Mouse (Mus musculus) lung, postnatal 0 days (tissue): ENCODE measurements at regions not wholly inside any gene's neighbourhood (a gene's known extent, or its start where the extent isn't known, plus 50 kb on each side); places are given as distances from the start of the nearest gene placed in this dataset.
A peak's percentile ranks its signal among the peaks of the same experiment; 100 is the strongest.
"Not testable (repeated sequence)": the region's sequence is repeated elsewhere in the genome, so short reads cannot be mapped to it uniquely, and the experiment has no call there.

Experiments used
- ATAC-seq: fragments of 200-750 bp; cut with Nextera tagmentation; 2 replicates; pipeline ENCODE4 v1.8.0; 2017; ENCODE audit warnings: moderate library complexity
- DNase-seq: peaks from one replicate; pipeline ENCODE4 v3.0.0-alpha.2; 2016; ENCODE audit warnings: low spot score
- H3K27ac ChIP-seq: fragments of 300-500 bp; sonication (generic); 2 replicates; pipeline ENCODE4 v1.5.1; 2014; ENCODE audit warnings: antibody characterized with exemption, mild to moderate bottlenecking, low read length, mixed read lengths
- H3K27me3 ChIP-seq: fragments of 300-500 bp; sonication (generic); replicated peaks from 2 replicates; pipeline ENCODE4 v1.6.1; 2014; ENCODE audit warnings: low read length, mixed read lengths; ENCODE audit not compliant: insufficient read depth
- H3K36me3 ChIP-seq: fragments of 300-500 bp; sonication (generic); 2 replicates; pipeline ENCODE4 v1.6.1; 2014; ENCODE audit warnings: low read length, mixed read lengths; ENCODE audit not compliant: insufficient read depth
- H3K4me1 ChIP-seq: fragments of 300-500 bp; sonication (generic); 2 replicates; pipeline ENCODE4 v1.6.1; 2014; ENCODE audit warnings: antibody characterized with exemption, low read depth, low read length, mixed read lengths; ENCODE audit not compliant: insufficient read depth
- H3K4me2 ChIP-seq: fragments of 300-500 bp; sonication (generic); replicated peaks from 2 replicates; pipeline ENCODE4 v1.6.1; 2014; ENCODE audit warnings: low read depth, mild to moderate bottlenecking, low read length, moderate library complexity, mixed read lengths
- H3K4me3 ChIP-seq: fragments of 300-500 bp; sonication (generic); 2 replicates; pipeline ENCODE4 v1.5.1; 2014; ENCODE audit warnings: low read depth, low read length
- H3K9ac ChIP-seq: fragments of 300-500 bp; sonication (generic); replicated peaks from 2 replicates; pipeline ENCODE4 v1.6.1; 2014; ENCODE audit warnings: low read depth, mild to moderate bottlenecking
- H3K9me3 ChIP-seq: fragments of 300-500 bp; sonication (generic); 2 replicates; pipeline ENCODE4 v1.6.1; 2016; ENCODE audit warnings: low read length, mixed read lengths
- CTCF ChIP-seq: IDR thresholded peaks from 2 replicates; pipeline ENCODE4 v1.5.1; 2016; ENCODE audit warnings: antibody characterized with exemption, mild to moderate bottlenecking
- EP300 ChIP-seq: IDR thresholded peaks from 2 replicates; pipeline ENCODE4 v1.6.1; 2016; ENCODE audit warnings: antibody characterized with exemption, mild to moderate bottlenecking, control low read depth
- WGBS: fragments of 180-500 bp; shearing (Covaris S2); extraction: QIAGEN DNeasy Blood & Tissue Kit; methylation state at CpG from one replicate; pipeline ENCODE4 v1.1.7; 2014; 5-methylcytosine and 5-hydroxymethylcytosine counted together

DNA sequence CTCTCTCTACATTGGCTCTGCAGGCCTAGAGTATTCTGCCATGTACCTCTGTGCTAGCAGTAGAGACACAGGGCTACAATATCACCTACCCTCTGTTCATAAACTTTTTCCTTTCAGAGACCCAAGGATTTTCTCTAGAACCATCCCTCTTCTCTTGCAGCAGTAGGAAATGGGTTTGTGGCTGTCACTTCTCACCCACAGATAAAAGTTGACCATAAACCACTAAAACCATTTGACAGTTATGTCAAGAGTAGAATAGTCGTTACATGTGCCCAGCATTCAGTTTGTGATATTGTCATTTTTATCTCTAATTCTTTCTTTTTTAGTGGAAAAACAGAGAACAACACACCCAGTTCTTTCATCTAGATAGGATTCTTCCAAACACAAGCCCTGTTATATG is 128.2 kb upstream of the 2210010C04Rik start:
- TF ChIP-seq EP300 (no peak), CTCF (no peak)
- Histone ChIP-seq H3K9me3 (no peaks in the 10 kb centered on the region), H3K4me1 (no peaks in the 10 kb centered on the region), H3K27me3 (no peaks in the 10 kb centered on the region), H3K36me3 (no peaks in the 10 kb centered on the region), H3K4me3 (no peak overlapping the region), H3K27ac (no peak overlapping the region), H3K9ac (no peak overlapping the region), H3K4me2 (no peak overlapping the region)
- WGBS: 46% methylated on average over 1 of the region's 1 CpGs
- ATAC-seq: no peak
- DNase-seq: no peak

DNA sequence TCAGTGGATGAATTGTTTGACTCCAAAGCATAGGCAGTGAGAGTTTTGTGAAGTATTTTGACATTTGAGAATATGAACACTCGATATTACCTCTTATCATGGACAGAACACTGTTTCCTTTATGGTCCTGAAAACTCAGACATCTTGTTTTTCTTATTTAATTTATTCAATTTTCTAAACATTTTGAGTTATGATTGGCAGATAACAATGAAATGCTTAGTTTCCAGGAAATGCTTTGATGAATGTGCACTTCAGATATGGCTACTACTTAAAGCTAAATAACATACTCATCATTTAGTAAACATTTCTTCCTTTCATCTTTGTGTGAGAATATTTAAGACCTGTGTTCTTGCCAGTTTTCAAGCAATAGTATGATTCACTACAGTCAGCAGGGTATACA is 126.4 kb upstream of the 2210010C04Rik start:
- TF ChIP-seq CTCF (no peak), EP300 (no peak)
- no peaks in the 10 kb centered on the region for H3K4me1 ChIP-seq
- no peak overlapping the region for H3K9ac ChIP-seq
- ATAC-seq: no peak
- H3K27ac ChIP-seq: no peak overlapping the region
- no peaks in the 10 kb centered on the region for H3K36me3 ChIP-seq
- no peak for DNase-seq
- 45% methylated on average over 1 of the region's 1 CpGs for WGBS
- H3K27me3 ChIP-seq: no peaks in the 10 kb centered on the region
- no peak overlapping the region for H3K4me3 ChIP-seq
- no peaks in the 10 kb centered on the region for H3K9me3 ChIP-seq
- H3K4me2 ChIP-seq: no peak overlapping the region

DNA sequence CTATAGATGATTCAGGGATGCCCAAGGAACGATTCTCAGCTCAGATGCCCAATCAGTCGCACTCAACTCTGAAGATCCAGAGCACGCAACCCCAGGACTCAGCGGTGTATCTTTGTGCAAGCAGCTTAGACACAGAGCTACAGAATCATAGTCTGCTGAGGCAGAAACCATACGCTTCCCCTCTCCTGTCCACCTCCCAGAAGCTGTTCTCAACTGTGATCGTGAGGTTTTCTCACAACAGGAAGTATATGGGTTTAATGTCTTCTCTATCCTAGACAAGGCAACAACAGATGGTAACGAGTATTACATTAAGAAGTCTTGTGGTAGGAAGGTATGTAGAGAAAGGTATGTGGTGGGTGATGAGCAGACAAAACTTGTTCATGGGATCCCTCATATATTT is 116.8 kb upstream of the 2210010C04Rik start:
- no peaks in the 10 kb centered on the region for H3K36me3 ChIP-seq
- no peak for ATAC-seq
- 74% methylated on average over 7 of the region's 7 CpGs for WGBS
- H3K27me3 ChIP-seq: no peaks in the 10 kb centered on the region
- no peak overlapping the region for H3K4me2 ChIP-seq
- no peak overlapping the region for H3K27ac ChIP-seq
- DNase-seq: no peak
- H3K9ac ChIP-seq: no peak overlapping the region
- TF ChIP-seq CTCF: no peak
- H3K9me3 ChIP-seq: no peaks in the 10 kb centered on the region
- no peak overlapping the region for H3K4me3 ChIP-seq
- H3K4me1 ChIP-seq: no peaks in the 10 kb centered on the region

DNA sequence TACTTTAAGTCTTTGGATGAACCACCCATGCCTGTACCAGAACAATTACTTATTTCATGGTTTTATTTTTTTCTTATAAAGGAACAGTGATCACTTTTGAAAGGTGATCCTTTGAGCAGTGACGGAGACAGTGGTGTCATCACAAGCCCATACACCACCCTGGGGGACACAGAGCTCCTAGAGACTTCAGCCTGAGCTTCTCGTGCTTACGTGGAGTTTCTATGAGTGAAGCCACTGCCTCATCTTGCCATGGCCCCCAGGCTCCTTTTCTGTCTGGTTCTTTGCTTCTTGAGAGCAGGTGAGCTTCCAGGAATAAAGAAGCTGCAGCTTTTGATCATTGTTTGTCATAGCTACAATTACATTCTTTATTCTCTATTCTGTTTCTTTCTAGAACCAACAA is 116.2 kb upstream of the 2210010C04Rik start:
- H3K4me1 ChIP-seq: no peaks in the 10 kb centered on the region
- H3K27me3 ChIP-seq: no peaks in the 10 kb centered on the region
- no peak overlapping the region for H3K4me2 ChIP-seq
- WGBS: 82% methylated on average over 3 of the region's 3 CpGs
- no peaks in the 10 kb centered on the region for H3K9me3 ChIP-seq
- H3K9ac ChIP-seq: no peak overlapping the region
- H3K27ac ChIP-seq: no peak overlapping the region
- DNase-seq (no peak), ATAC-seq (no peak)
- TF ChIP-seq CTCF (no peak), EP300 (no peak)
- H3K4me3 ChIP-seq: no peak overlapping the region
- no peaks in the 10 kb centered on the region for H3K36me3 ChIP-seq

DNA sequence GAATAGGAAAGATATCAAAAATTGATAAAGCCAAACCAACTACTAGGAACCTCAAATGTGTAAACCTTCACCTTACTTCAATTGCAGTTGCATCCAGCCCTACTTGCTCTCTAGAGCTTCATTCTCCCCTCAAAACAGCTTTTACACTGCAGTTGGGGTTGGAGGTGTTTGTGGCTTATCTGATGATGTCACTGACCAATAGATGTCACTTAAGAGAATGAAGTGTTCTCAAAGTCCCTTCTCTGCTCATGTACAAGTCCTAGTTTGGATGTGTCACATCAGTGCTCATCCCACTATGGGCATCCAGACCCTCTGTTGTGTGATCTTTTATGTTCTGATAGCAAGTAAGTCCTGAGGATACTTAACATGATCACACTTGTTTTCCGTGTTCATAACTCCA is 105.6 kb upstream of the 2210010C04Rik start:
- Histone ChIP-seq H3K4me2 (no peak overlapping the region), H3K4me1 (no peaks in the 10 kb centered on the region), H3K27me3 (no peaks in the 10 kb centered on the region), H3K9ac (no peak overlapping the region), H3K27ac (no peak overlapping the region), H3K36me3 (no peaks in the 10 kb centered on the region), H3K4me3 (no peak overlapping the region), H3K9me3 (no peaks in the 10 kb centered on the region)
- TF ChIP-seq CTCF (no peak), EP300 (no peak)
- 83% methylated on average over 1 of the region's 1 CpGs for WGBS
- ATAC-seq: no peak
- no peak for DNase-seq

DNA sequence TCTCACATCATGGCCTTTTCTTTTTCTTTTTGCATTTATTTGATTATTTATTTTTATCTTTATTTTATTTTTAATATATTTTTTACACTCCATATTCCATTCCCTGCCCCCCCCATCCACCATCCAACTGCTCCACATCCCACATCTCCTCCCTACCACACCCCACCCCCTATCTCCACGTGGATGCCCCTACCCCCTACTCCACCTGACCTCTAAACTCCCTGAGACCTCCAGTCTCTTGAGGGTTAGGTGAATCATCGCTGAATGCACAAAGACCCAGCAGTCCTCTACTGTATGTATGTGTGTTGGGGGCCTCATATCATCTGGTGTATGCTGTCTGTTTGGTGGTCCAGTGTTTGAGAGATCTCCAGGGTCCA is 102.1 kb upstream of the 2210010C04Rik start:
- not testable (repeated sequence) for H3K27ac ChIP-seq, DNase-seq, H3K36me3 ChIP-seq, H3K4me1 ChIP-seq, H3K9ac ChIP-seq, H3K4me2 ChIP-seq, ATAC-seq, H3K27me3 ChIP-seq, H3K9me3 ChIP-seq, H3K4me3 ChIP-seq
- WGBS: 38% methylated on average over 2 of the region's 2 CpGs

DNA sequence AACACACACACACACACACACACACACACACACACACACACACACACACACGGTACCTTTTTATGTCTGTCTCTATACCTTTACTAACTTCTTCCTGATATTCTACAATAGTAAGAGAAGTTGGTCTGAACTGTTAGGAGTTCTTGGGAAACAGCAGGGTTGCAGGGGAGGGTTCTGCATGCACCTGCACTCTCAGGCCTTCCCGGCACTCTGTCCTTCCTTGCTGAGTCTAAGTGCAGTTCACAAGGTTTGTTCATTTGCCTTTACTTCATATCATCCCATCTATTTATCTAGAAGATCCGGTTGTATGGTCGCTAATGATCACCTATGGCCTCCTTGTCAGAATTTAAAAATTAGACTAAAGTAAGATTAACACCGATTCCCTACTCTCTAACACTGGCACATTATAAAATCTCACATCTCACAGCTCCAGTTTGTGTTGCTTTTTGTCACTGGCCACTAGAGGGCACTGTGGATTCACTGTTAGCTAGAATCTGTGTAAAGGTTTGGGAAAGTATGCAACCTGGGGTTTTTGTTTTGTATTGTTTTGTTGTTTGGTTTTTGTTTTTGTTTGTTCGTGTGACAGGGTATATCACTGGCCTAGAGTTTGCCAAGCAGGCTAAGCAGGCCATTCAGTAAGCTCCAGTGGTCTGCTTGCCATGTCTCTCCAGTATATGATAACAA is 101.5 kb upstream of the 2210010C04Rik start:
- no peaks in the 10 kb centered on the region for H3K27me3 ChIP-seq
- no peaks in the 10 kb centered on the region for H3K4me1 ChIP-seq
- no peak for TF ChIP-seq EP300
- peak; percentile 81 for TF ChIP-seq CTCF
- no peak overlapping the region for H3K27ac ChIP-seq
- H3K9me3 ChIP-seq: no peaks in the 10 kb centered on the region
- WGBS: 27% methylated on average over 6 of the region's 6 CpGs
- H3K36me3 ChIP-seq: no peaks in the 10 kb centered on the region
- no peak overlapping the region for H3K9ac ChIP-seq
- DNase-seq: peak; percentile 54
- ATAC-seq: no peak
- no peak overlapping the region for H3K4me2 ChIP-seq
- no peak overlapping the region for H3K4me3 ChIP-seq
